ENCODE assay signal across 25 mouse cellular contexts in genomic region chr13:110351051-110351450, GRCm38 (mm10). TPM values are rescaled to one million over a fixed set of nuclear protein-coding genes. Genes with fewer than 3 reads are reported as not detected.
A peak's percentile ranks its signal among the peaks of the same experiment; 100 is the strongest.
DNase-seq lines count a peak whose midpoint lies in the region; ATAC-seq and TF ChIP-seq lines count a peak whose summit lies in the region.
"Had no signal": no experiment of that assay in that cellular context is flagged by ENCODE, and none has a peak within 500 bp of the region (broad histone marks: within the 10 kb centered on the region; RNA-seq: fewer than 3 reads in every experiment).

No protein-coding gene starts in this region.

- peak; percentile 90 for ATAC-seq in intestine, embryonic 15.5 days
- ATAC-seq in intestine, postnatal 0 days, result peak; percentile 81
- no peak for ATAC-seq in heart, embryonic 11.5 days (replicated peaks; ENCODE audit: insufficient number of reproducible peaks, low FRiP score, low TSS enrichment)
- ATAC-seq: activated CD4-positive, CD25-positive, alpha-beta regulatory T cell, adult 4 months; forebrain, embryonic 14.5 days; forebrain, embryonic 16.5 days; Patski had no signal

- H3K4me3 ChIP-seq in intestine, embryonic 15.5 days (replicated peaks), result no peak overlapping the region
- H3K4me3 ChIP-seq in intestine, postnatal 0 days (ENCODE audit: low read depth, low read length), result no peak overlapping the region
- H3K4me3 ChIP-seq in heart, embryonic 11.5 days (ENCODE audit: low read depth, low read length), result no peak overlapping the region
- H3K4me3 ChIP-seq: embryonic facial prominence, embryonic 13.5 days; embryonic facial prominence, embryonic 15.5 days; erythroblast, embryonic 14.5 days; forebrain, embryonic 10.5 days; forebrain, embryonic 12.5 days had no signal

- no peak for DNase-seq in adrenal gland, adult 8-10 months
- no peak for DNase-seq in urinary bladder, postnatal 36 days (ENCODE audit: low spot score in 2 of 2)
- DNase-seq: adrenal gland, postnatal 10 days; adrenal gland, postnatal 25 days; cerebellum, adult 11 months; cerebellum, adult 18-20 months; cerebellum, adult 8-10 months; cerebellum, adult 9-11 months; cerebellum, postnatal 14 days; cerebellum, postnatal 36 days; embryo, embryonic 11 days had no signal

- no peaks in the 10 kb centered on the region for H3K9me3 ChIP-seq in intestine, embryonic 15.5 days
- no peaks in the 10 kb centered on the region for H3K9me3 ChIP-seq in intestine, postnatal 0 days (ENCODE audit: control insufficient read depth)
- H3K9me3 ChIP-seq in heart, embryonic 11.5 days (replicated peaks; ENCODE audit: control insufficient read depth, low read length), result no peaks in the 10 kb centered on the region
- H3K9me3 ChIP-seq: embryonic facial prominence, embryonic 13.5 days; embryonic facial prominence, embryonic 15.5 days; forebrain, embryonic 10.5 days; forebrain, embryonic 12.5 days had no signal

- H3K27ac ChIP-seq in intestine, embryonic 15.5 days, result no peak overlapping the region
- H3K27ac ChIP-seq in intestine, postnatal 0 days (ENCODE audit: low read depth, low read length), result no peak overlapping the region
- no peak overlapping the region for H3K27ac ChIP-seq in heart, embryonic 11.5 days (ENCODE audit: low read depth, low read length)
- H3K27ac ChIP-seq: embryonic facial prominence, embryonic 13.5 days; embryonic facial prominence, embryonic 15.5 days; forebrain, embryonic 10.5 days; forebrain, embryonic 12.5 days had no signal

- no peak overlapping the region for H3K4me2 ChIP-seq in intestine, embryonic 15.5 days (replicated peaks)
- no peak overlapping the region for H3K4me2 ChIP-seq in intestine, postnatal 0 days (replicated peaks; ENCODE audit: low read depth)
- H3K4me2 ChIP-seq in heart, embryonic 11.5 days, result no peak overlapping the region
- H3K4me2 ChIP-seq: embryonic facial prominence, embryonic 13.5 days; embryonic facial prominence, embryonic 15.5 days; forebrain, embryonic 12.5 days had no signal

- TF ChIP-seq CTCF in intestine, postnatal 0 days (IDR thresholded peaks at IDR 0.05; ENCODE audit: low read depth), result no peak

- H3K4me1 ChIP-seq in intestine, embryonic 15.5 days (replicated peaks), result no peaks in the 10 kb centered on the region
- H3K4me1 ChIP-seq in intestine, postnatal 0 days (replicated peaks; ENCODE audit: control insufficient read depth, insufficient read depth, low read length), result no peaks in the 10 kb centered on the region
- no peaks in the 10 kb centered on the region for H3K4me1 ChIP-seq in heart, embryonic 11.5 days (ENCODE audit: control insufficient read depth, insufficient read depth, low read length)
- H3K4me1 ChIP-seq: embryonic facial prominence, embryonic 13.5 days; embryonic facial prominence, embryonic 15.5 days had no signal

- no peaks in the 10 kb centered on the region for H3K36me3 ChIP-seq in intestine, embryonic 15.5 days
- H3K36me3 ChIP-seq in intestine, postnatal 0 days (ENCODE audit: control insufficient read depth, insufficient read depth), result no peaks in the 10 kb centered on the region
- H3K36me3 ChIP-seq in heart, embryonic 11.5 days (ENCODE audit: control insufficient read depth, insufficient read depth, low read length), result no peaks in the 10 kb centered on the region
- H3K36me3 ChIP-seq: embryonic facial prominence, embryonic 13.5 days; embryonic facial prominence, embryonic 15.5 days; forebrain, embryonic 10.5 days; forebrain, embryonic 12.5 days had no signal

- no peaks in the 10 kb centered on the region for H3K27me3 ChIP-seq in intestine, embryonic 15.5 days (replicated peaks)
- no peaks in the 10 kb centered on the region for H3K27me3 ChIP-seq in intestine, postnatal 0 days (replicated peaks; ENCODE audit: control insufficient read depth, insufficient read depth, low read length)
- H3K27me3 ChIP-seq in heart, embryonic 11.5 days (ENCODE audit: control insufficient read depth, insufficient read depth, low read length), result no peaks in the 10 kb centered on the region
- H3K27me3 ChIP-seq: embryonic facial prominence, embryonic 13.5 days; embryonic facial prominence, embryonic 15.5 days; forebrain, embryonic 12.5 days had no signal

- 73% methylated on average over 6 of the region's 6 CpGs for WGBS in intestine, embryonic 15.5 days
- WGBS in intestine, postnatal 0 days, result 57% methylated on average over 6 of the region's 6 CpGs
- 80% methylated on average over 6 of the region's 6 CpGs for WGBS in heart, embryonic 11.5 days (ENCODE audit: insufficient replicate concordance)

- no peak overlapping the region for H3K9ac ChIP-seq in intestine, embryonic 15.5 days
- no peak overlapping the region for H3K9ac ChIP-seq in intestine, postnatal 0 days (ENCODE audit: low read depth, low read length)
- H3K9ac ChIP-seq in heart, embryonic 11.5 days (ENCODE audit: low read depth, low read length), result no peak overlapping the region
- H3K9ac ChIP-seq: embryonic facial prominence, embryonic 13.5 days; embryonic facial prominence, embryonic 15.5 days; forebrain, embryonic 12.5 days had no signal

RNA-seq across cellular contexts. Expression of gene Gapt, which starts 5.9 kb away (rescaled TPM):
- 0.23 and 0.59 TPM in 2 replicates for polyA plus RNA-seq in intestine, embryonic 15.5 days (2015; fragmentation: Nextera tagmentation; extraction: Ambion mirVana)
- 0.16 and 0.18 TPM in 2 replicates for polyA plus RNA-seq in intestine, postnatal 0 days (2015; fragmentation: Nextera tagmentation; extraction: Ambion mirVana)
- under 1 TPM; 0.32 to 0.62 (median 0.35) TPM for total RNA-seq in adrenal gland, adult 8-10 months (2022)
- 0.10 and 0.14 TPM in 2 replicates for polyA plus RNA-seq in heart, embryonic 11.5 days (2014; fragmentation: Nextera tagmentation; extraction: Ambion mirVana)
- total RNA-seq: adrenal gland, postnatal 25 days; ES-E14 had no signal
- polyA plus RNA-seq: C2C12; erythroblast, embryonic 14.5 days; forebrain, embryonic 14.5 days; forebrain, embryonic 16.5 days; Patski had no signal

RNA-seq across cellular contexts. Expression of gene Plk2, which starts 43.8 kb away (rescaled TPM):
- 71.0 and 72.1 TPM in 2 replicates for polyA plus RNA-seq in intestine, embryonic 15.5 days (2015; fragmentation: Nextera tagmentation; extraction: Ambion mirVana)
- 16.4 and 19.0 TPM in 2 replicates for polyA plus RNA-seq in intestine, postnatal 0 days (2015; fragmentation: Nextera tagmentation; extraction: Ambion mirVana)
- 10 to 100 TPM; 14.9 to 52.2 (median 24.9) TPM for total RNA-seq in adrenal gland, adult 8-10 months (2022)
- polyA plus RNA-seq in heart, embryonic 11.5 days (2014; fragmentation: Nextera tagmentation; extraction: Ambion mirVana), result 122 and 146 TPM in 2 replicates
- polyA plus RNA-seq: erythroblast, embryonic 14.5 days had no signal
